Mouse (Mus musculus): Measurements from ENCODE around the gene Cntnap5c.

Cntnap5c gene

GRCm38 (mm10) chr17:58004491-58004890, 235.1 kb downstream of the Cntnap5c start:
- CTCF ChIA-PET = no interaction called here

DNA sequence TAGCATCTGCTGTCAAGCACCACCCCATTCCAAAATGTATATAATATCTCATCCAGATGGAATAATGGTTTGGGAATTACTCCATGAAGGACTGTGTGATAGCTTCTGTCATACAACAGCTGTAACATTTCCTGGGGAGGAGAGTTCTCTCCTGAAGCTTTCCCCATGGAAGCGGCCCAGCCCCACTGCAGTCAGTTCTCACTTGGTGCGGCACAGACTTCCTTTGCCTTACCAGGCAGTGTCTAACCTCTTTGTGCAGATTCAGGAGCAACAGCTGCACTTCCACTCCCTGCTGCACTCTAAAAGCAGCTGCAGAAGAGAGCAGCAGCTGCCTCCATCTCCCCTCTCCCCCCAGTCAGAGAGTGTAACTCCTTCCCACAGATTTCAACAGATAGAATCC, 271.8 kb downstream of the Cntnap5c start:
- CTCF ChIA-PET = no interaction called here

GRCm38 (mm10) chr17:58045149-58045548, 275.8 kb downstream of the Cntnap5c start:
- CTCF ChIA-PET = no interaction called here

DNA sequence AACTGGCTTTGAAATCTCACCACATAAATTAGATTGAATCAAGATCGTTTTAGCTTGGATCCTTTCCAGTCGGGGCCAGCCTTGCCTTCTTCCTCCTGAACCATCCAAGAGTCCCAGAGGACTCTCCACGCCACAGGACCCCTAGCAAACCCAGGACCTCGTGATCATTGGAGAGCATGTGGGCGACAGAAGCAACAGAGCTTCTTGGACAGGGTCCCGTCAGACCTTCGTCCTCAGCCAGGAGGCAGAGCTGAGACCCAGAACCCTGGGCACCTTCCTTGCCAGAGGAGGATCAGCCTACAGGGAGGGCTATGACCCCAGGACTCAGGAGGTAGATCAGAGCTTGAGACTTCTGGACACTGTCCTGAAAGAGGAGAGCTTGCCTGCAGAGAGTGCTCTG, 300.5 kb downstream of the Cntnap5c start:
- CTCF ChIA-PET = no interaction called here

DNA sequence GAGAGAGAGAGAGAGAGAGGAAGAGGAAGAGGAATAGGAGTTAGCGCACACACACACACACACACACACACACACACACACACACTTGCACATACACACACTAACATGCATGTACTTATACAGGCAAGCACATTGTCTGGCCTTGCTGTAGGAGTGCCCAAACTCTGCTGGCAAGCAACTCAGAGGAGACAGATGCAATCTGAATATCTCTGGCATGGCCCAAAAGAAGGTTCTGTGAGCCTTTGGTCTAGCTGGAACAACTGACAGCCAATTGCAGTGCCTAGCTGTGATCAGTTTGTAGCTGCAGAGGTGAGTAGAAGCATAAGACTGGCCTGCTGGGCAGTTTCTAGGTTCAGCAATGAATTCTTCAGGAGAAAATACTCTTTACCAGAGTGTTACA, 313.3 kb downstream of the Cntnap5c start:
- CTCF ChIA-PET = no interaction called here

DNA sequence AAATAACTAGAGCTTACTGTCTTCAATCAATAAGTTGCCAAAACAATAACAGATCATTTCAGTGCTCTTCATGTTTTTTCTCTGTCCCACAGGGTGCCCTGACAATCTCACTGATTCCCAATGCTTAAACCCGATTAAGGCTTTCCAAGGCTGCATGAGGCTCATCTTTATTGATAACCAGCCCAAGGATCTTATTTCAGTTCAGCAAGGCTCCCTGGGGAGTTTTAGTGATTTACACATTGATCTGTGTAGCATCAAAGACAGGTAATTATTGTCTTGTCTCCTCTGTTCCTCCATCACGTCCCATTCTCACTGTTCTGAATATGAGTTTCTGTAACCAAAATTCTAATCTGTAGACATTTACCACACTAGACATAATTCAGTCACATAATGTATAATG, 335.1 kb downstream of the Cntnap5c start:
- CTCF ChIA-PET = interaction anchor here (0.6 to 0.7 kb wide), 2 partner anchors 38 to 783 kb away, joined by 3 read pairs; no protein-coding TSS in a partner anchor

DNA sequence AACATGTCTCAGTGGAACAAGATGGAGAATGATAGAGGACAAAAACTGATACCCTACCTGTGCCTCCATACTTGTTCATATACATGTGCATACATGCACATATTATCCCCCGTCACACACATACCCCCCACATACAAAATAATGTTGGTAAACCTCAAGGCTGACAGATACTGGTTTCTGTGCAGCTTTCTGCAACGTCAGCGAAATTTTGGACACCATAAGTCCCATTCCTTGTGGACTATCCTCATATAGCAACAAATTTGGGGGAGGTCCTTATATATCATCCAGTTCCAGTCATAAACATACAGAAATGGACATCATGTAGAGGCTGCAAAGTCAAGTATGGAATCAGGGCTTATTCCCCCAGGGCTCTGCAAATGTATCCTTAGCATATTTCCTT, 338.5 kb downstream of the Cntnap5c start:
- CTCF ChIA-PET = no interaction called here

DNA sequence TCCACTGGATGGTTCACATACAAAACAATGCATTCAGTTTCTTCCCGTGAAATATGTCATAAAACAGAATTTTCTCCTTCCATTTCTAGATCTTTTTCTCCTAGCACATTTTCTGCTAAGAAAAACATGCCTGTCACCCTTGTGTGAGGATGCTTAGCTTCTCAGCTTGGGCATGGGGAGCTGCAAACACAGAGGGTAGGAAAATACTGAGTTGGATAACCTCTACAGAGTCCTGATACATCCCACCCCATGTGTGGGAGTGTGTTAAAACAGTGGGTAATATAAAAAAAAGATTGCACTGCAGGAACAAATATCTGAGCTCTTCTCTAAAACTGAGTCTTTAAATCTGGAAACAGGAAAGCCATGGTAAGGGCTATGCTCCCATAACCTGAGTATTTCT, 339.0 kb downstream of the Cntnap5c start:
- CTCF ChIA-PET = no interaction called here

GRCm38 (mm10) chr17:58187171-58187570, 417.8 kb downstream of the Cntnap5c start:
- CTCF ChIA-PET = no interaction called here

GRCm38 (mm10) chr17:58201148-58201547, 431.8 kb downstream of the Cntnap5c start:
- CTCF ChIA-PET = no interaction called here

DNA sequence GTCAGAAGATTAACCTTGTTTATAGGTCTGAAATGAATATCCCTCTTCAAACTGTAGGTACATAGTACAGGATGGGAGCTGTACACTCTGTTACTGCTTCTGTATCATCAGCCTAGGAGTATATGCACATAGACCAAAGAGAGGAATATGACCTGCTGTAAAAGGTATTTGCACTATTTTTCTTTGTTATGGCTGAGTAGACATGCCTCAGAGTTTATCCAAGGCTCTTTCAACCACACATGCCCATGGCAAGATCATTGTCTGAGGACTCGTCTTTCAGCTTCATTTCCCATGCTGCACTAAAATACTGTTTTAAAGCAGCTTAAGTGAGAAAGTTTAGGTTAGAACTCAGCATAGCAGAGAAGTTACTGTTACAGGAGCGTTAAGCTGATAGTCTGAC, 498.7 kb downstream of the Cntnap5c start:
- CTCF ChIA-PET = interaction anchor here (0.6 kb wide), 1 partner anchor 31 kb away, joined by 6 read pairs; no protein-coding TSS in a partner anchor

- CTCF ChIA-PET = no interaction called here
Observed at GRCm38 (mm10) chr17:58351310-58351709, 581.9 kb downstream of the Cntnap5c start.

- CTCF ChIA-PET = no interaction called here
Observed at GRCm38 (mm10) chr17:58356224-58356623, 586.9 kb downstream of the Cntnap5c start.

- CTCF ChIA-PET = no interaction called here
Observed at GRCm38 (mm10) chr17:58363582-58364267, 594.4 kb downstream of the Cntnap5c start.

DNA sequence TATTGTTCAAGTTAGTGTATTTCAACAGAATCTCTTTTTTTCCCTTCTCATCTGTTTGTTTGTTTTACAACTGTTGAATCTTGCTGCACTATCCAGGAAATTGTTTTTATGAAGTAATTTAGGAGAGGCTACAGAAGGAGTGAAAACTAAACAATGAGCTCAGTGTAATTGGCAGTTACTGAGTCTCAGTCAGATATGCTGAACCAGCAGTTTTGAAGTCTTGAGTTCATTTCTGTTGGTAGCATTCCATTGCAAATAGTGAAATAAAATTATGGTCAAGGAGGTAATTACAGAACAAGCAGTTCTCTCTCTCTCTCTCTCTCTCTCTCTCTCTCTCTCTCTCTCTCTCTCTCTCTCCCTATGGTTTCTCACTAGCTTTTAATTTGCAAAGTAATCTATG, 600.7 kb downstream of the Cntnap5c start:
- CTCF ChIA-PET = no interaction called here

DNA sequence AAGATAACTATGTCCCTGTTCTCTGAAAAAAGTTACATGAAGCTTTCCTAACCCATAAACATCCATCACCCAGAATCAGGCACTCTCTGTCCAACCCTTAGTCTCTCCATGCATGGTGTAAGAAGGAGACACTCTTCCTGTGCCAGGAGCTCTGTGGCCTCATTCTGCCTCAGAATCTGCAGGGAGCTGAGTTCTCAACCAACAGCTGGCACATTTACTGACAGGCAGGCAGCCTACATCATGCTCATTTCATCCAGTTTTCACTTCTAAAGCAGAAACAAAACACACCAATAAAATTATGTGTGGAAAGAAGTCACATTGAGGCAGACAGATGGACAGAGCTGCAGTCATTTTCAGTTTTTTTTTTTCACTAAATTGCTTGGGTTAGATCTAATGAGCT, 638.4 kb downstream of the Cntnap5c start:
- CTCF ChIA-PET = no interaction called here

GRCm38 (mm10) chr17:58408756-58409155, 639.4 kb downstream of the Cntnap5c start:
- CTCF ChIA-PET = no interaction called here

- CTCF ChIA-PET = no interaction called here
Observed at GRCm38 (mm10) chr17:58437443-58437842, 668.1 kb downstream of the Cntnap5c start.
